Mouse (Mus musculus): Measurements from ENCODE around the gene Scaf1. TPM values are rescaled to one million over a fixed set of nuclear protein-coding genes. Genes with fewer than 3 reads are reported as not detected.

Gene Scaf1
- polyA plus RNA-seq, 1 experiment from 2014 or later = 34.8 TPM

DNA sequence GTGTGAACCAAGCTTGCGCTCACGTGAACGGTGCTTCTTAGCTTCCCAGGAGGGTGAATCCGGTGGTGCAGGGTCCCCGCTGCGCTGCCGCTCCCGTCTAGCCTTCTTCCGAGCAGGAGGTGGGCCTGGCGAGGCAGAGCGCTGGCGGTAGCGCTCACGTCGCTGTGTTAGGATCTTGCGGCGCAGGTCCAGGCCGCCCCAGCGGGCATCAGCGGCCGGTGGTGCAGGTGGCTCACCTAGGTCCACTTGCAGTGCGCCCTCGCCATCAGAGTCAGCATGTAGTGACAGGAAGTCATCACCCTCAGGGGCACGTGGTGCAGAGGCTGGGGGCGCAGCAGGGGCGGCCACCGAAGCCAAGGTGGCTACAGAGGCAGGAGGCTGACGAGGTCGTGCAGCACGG is 8.3 kb downstream of the Scaf1 start:
- 0 out of 2 replicates have a peak, but pooled peaks cover 4% of the 10 kb centered on the region for H3K4me1 ChIP-seq
- no peak overlapping the region for H3K4me3 ChIP-seq
- no peak overlapping the region for H3K4me2 ChIP-seq
- no peaks in the 10 kb centered on the region for H3K9me3 ChIP-seq
- peaks cover 98% of the 10 kb centered on the region for H3K36me3 ChIP-seq
- H3K27ac ChIP-seq = no peak overlapping the region
- no peak overlapping the region for H3K9ac ChIP-seq
- 94% methylated on average over 30 of the region's 30 CpGs for WGBS
- no peaks in the 10 kb centered on the region for H3K27me3 ChIP-seq
- no peak for ATAC-seq (ENCODE audit: insufficient number of reproducible peaks, low FRiP score, low TSS enrichment, low read depth)

DNA sequence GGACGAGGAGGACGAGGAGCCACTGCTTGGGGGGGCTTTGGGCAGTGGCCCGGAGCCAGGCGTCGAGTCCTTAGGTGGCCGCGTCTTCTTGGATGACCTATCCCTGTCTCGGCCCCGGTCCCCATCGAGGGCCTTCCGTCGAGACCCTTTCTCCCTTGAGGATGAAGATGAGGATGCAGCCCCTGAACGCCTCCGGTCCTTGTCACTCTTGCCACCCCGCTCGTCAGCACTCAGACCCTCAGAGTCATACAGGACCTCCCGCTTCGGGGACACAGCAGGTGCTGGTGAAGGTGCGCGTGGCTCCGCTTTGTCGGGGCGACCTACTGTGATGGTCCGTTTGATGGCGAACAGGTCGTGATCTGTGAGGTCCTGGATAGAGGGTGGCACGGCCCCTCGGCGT is 9.0 kb downstream of the Scaf1 start:
- 96% methylated on average over 29 of the region's 29 CpGs for WGBS
- Histone ChIP-seq H3K9me3 (no peaks in the 10 kb centered on the region), H3K9ac (no peak overlapping the region), H3K4me2 (no peak overlapping the region), H3K27ac (no peak overlapping the region), H3K4me1 (0 out of 2 replicates have a peak, but pooled peaks cover 4% of the 10 kb centered on the region), H3K36me3 (peaks cover 98% of the 10 kb centered on the region), H3K4me3 (no peak overlapping the region), H3K27me3 (no peaks in the 10 kb centered on the region)
- ATAC-seq (ENCODE audit: insufficient number of reproducible peaks, low FRiP score, low TSS enrichment, low read depth) = no peak

DNA sequence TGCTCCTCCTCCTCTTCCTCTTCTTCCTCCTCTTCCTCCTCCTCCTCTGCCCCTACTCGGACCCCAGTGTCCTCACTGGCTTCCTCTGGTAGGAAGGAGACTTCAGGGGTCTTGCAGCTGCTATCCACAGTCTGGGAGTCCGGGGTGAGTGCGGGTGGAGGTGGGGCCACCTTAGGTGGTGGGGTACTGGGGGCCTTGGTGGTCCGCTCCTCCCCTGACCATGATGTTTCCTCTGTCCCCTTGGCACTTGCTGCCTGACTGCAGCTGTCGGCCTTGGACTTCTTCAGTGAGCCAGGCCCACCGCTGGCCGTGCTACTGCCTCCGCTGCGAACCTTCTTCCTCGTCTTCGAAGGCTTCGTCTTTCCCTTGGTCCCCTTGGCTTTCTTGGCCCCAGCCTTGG is 9.7 kb downstream of the Scaf1 start:
- Histone ChIP-seq H3K4me1 (0 out of 2 replicates have a peak, but pooled peaks cover 4% of the 10 kb centered on the region), H3K4me2 (no peak overlapping the region), H3K27me3 (no peaks in the 10 kb centered on the region), H3K4me3 (no peak overlapping the region), H3K36me3 (peaks cover 98% of the 10 kb centered on the region), H3K9me3 (no peaks in the 10 kb centered on the region), H3K27ac (no peak overlapping the region), H3K9ac (0 out of 2 replicates have a peak overlapping the region, but pooled peaks have one; percentile 10)
- 93% methylated on average over 12 of the region's 12 CpGs for WGBS
- no peak for ATAC-seq (ENCODE audit: insufficient number of reproducible peaks, low FRiP score, low TSS enrichment, low read depth)

DNA sequence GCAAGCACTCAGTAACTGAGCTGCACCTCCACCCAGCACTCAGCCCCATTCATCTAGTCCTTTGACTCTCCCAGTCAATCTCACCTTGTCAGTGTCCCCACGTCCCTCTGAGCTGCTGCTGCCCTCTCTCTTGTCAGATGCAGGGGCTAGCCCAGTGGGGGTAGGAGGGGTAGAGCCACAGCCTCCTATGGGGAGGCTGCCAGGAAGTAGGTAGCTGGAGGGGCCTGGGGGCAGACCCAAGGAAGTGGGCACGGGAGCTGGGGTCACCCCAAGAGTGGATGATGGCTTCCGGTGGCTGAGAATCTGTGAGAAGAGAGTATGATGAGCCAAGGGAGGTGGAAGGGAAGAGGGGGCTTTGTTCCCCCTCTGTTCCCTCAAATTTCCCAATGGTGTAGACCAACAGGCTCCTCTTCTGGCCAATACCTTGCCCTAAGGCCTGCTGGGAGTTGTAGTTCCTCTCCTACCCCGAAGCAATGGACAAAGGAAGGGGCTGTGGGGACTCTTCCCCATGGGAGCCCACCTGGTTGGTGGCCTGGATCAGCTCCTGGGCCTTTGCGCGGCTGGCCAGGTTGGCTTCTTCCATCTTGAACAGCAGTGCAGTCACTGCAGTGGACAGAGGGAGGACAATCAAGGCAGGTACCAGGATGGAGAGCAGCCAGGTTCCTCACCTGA is 10.7 kb downstream of the Scaf1 start:
- ATAC-seq (ENCODE audit: insufficient number of reproducible peaks, low FRiP score, low TSS enrichment, low read depth) = no peak
- H3K27ac ChIP-seq = no peak overlapping the region

DNA sequence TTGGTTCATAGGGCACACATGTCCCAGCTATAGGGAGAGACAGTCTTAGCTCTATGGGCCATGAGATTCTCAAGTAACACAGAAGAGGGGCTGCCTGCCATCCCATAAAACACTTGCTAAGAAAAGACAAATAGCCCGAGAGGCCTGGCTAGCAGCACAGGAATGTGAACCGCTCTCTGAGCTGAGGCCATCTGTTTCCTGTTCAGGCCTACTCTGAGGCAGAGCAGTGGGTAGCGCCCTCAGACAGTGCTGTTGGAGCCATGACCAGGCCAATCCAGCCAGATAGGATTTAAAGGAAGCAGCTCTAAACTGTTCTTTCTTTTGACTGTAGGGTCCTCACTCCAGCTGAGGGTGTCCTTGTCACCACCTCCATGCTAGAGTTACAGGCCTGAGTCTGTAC is 11.6 kb downstream of the Scaf1 start:
- Histone ChIP-seq H3K4me1 (peaks cover 16% of the 10 kb centered on the region), H3K27me3 (no peaks in the 10 kb centered on the region), H3K27ac (0 out of 2 replicates have a peak overlapping the region, but pooled peaks have one; percentile 29), H3K4me3 (no peak overlapping the region), H3K9ac (no peak overlapping the region), H3K9me3 (no peaks in the 10 kb centered on the region), H3K4me2 (no peak overlapping the region), H3K36me3 (peaks cover 98% of the 10 kb centered on the region)
- no peak for ATAC-seq (ENCODE audit: insufficient number of reproducible peaks, low FRiP score, low TSS enrichment, low read depth)
- WGBS = 31% methylated on average over 3 of the region's 3 CpGs

More for the DNA sequence above, 10.7 kb downstream of the Scaf1 start:
- Histone ChIP-seq H3K4me3 (no peak overlapping the region), H3K9me3 (no peaks in the 10 kb centered on the region), H3K4me1 (peaks cover 8% of the 10 kb centered on the region; the same call in 1 of the 2 replicates), H3K27me3 (no peaks in the 10 kb centered on the region), H3K4me2 (no peak overlapping the region), H3K9ac (no peak overlapping the region), H3K36me3 (peaks cover 98% of the 10 kb centered on the region)
- WGBS = 86% methylated on average over 6 of the region's 6 CpGs

DNA sequence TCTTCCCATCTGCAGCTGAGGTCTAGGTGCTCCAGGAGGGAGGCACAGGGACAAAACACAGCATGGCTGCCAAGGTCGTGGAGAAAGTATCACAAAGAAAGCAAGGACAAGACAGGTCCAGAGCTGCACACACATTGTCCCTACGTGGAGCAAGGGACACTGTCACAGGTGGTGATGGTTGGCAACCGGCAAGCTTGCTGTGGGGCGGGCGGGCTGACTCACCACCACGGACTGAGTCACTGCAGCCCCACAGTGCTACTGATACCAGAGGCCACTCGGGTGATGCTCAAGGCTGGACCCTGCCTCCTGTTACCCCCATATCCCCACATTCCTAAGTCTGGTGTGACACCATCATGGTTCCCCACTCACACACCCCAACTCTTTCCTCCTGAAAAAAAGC is 13.7 kb downstream of the Scaf1 start:
- Histone ChIP-seq H3K36me3 (peaks cover 78% of the 10 kb centered on the region), H3K9me3 (no peaks in the 10 kb centered on the region), H3K4me1 (peaks cover 25% of the 10 kb centered on the region), H3K9ac (no peak overlapping the region), H3K27ac (no peak overlapping the region), H3K27me3 (no peaks in the 10 kb centered on the region), H3K4me3 (no peak overlapping the region), H3K4me2 (no peak overlapping the region)
- ATAC-seq (ENCODE audit: insufficient number of reproducible peaks, low FRiP score, low TSS enrichment, low read depth) = no peak
- WGBS = 81% methylated on average over 7 of the region's 7 CpGs

DNA sequence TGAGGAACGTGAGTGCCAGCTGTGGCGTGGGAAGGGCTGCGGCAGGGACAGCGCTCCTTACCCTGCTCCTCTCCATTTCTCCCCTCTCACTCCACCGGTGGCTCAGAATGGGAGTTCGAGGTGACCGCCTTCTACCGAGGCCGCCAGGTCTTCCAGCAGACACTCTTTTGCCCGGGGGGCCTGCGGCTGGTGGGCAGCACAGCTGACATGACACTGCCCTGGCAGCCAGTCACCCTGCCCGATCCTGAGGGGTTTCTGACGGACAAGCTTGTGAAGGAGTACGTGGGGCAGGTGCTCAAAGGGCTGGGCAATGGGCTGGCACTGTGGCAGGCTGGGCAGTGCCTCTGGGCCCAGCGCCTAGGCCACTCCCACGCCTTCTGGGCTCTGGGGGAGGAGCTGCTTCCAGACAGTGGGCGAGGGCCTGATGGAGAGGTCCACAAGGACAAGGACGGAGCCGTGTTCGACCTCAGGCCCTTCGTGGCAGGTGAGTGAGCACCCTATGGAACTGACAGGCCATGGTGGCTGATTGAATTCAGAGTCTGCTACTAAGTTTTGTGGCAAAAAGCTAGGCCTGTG is 15.5 kb downstream of the Scaf1 start:
- Histone ChIP-seq H3K27ac (peak overlapping the region; percentile 14; the same call in 1 of the 2 replicates), H3K9me3 (no peaks in the 10 kb centered on the region), H3K4me2 (no peak overlapping the region), H3K4me1 (peaks cover 37% of the 10 kb centered on the region), H3K4me3 (no peak overlapping the region), H3K27me3 (no peaks in the 10 kb centered on the region), H3K36me3 (peaks cover 63% of the 10 kb centered on the region), H3K9ac (no peak overlapping the region)
- 80% methylated on average over 21 of the region's 21 CpGs for WGBS
- no peak for ATAC-seq (ENCODE audit: insufficient number of reproducible peaks, low FRiP score, low TSS enrichment, low read depth)

DNA sequence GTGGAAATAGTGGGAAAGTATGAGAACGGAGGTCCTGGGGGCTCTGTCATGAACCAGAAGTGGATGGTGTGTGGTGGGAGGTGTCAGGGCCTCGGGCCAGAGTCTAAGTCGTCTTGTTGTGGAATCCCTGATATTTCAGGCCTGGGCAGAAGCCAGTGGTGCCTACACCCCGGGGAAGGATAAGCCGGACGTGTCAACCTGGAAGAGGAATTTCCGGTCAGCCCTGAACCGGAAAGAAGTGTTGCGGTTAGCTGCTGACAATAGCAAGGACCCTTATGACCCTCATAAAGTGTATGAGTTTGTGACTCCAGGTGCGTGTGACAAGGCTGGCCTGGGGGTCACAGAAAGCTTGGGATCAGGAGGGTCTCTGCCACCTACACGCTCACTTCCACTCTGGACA is 16.4 kb downstream of the Scaf1 start:
- 69% methylated on average over 11 of the region's 11 CpGs for WGBS
- no peak overlapping the region for H3K4me3 ChIP-seq
- no peak for ATAC-seq (ENCODE audit: insufficient number of reproducible peaks, low FRiP score, low TSS enrichment, low read depth)
- no peaks in the 10 kb centered on the region for H3K9me3 ChIP-seq
- no peak overlapping the region for H3K27ac ChIP-seq
- peaks cover 63% of the 10 kb centered on the region for H3K36me3 ChIP-seq
- no peak overlapping the region for H3K9ac ChIP-seq
- H3K4me2 ChIP-seq = no peak overlapping the region
- H3K27me3 ChIP-seq = no peaks in the 10 kb centered on the region
- peaks cover 33% of the 10 kb centered on the region for H3K4me1 ChIP-seq

DNA sequence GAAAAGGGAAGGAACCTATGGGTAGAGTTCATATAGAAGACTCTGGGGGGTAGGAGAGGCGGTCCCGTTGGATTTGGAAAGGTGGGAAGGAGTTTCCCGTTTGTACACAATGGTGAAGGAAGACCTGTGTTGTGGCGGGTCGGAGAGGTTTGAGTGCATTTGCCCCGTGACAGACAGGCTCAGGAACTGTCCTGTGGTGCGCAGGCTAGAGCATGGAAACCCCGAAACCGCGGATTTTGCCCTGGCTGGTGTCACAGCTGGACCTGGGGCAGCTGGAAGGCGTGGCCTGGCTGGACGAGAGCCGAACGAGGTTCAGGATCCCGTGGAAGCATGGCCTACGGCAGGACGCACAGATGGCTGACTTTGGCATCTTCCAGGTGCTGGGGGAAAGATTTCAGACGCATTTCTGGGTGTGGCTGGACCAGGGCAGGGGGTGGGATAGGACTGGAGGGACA is 17.6 kb downstream of the Scaf1 start, which contains the start of gene Bcl2l12:
Gene Bcl2l12, minus strand, starts transcription at position 212 of the 455 bp plus-strand sequence.
- Histone ChIP-seq H3K27ac (peak within 1 kb of the TSS; percentile 92), H3K4me2 (peak within 1 kb of the TSS; percentile 86), H3K9ac (peak within 1 kb of the TSS; percentile 62), H3K4me3 (peak within 1 kb of the TSS; percentile 62), H3K36me3 (peaks cover 65% of the 10 kb centered on the region), H3K4me1 (peaks cover 33% of the 10 kb centered on the region), H3K27me3 (no peaks in the 10 kb centered on the region), H3K9me3 (no peaks in the 10 kb centered on the region)
- 1% methylated on average over 18 of the region's 18 CpGs for WGBS
- no peak for ATAC-seq (ENCODE audit: insufficient number of reproducible peaks, low FRiP score, low TSS enrichment, low read depth)

DNA sequence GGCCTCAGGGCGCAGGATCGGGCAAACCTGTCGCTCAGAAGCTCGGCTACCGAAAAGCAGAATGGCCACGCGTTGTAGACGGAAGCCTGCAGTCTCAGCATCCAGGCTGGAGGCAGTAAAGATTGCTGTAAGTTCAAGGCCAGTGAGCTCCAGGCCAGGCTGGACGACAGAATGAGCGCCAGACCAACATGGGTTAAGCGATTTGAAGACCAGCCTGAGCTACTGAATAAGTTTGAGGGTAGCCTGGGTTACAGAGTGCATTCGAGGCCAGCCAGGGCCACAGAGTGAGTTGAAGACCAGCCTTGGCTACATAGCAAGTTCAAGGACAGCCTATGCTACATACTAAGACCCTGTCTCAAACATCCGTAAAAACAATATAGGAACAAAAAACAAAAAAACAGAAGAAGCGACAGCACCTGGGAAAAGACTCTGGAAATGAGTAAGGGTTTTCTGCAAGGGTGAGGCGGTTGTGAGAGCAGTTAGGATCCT is 18.2 kb downstream of the Scaf1 start:
- H3K4me1 ChIP-seq = peaks cover 33% of the 10 kb centered on the region
- peak overlapping the region; percentile 92 for H3K27ac ChIP-seq
- H3K9ac ChIP-seq = peak overlapping the region; percentile 62
- ATAC-seq (ENCODE audit: insufficient number of reproducible peaks, low FRiP score, low TSS enrichment, low read depth) = no peak
- H3K4me2 ChIP-seq = peak overlapping the region; percentile 86
- peaks cover 65% of the 10 kb centered on the region for H3K36me3 ChIP-seq
- H3K27me3 ChIP-seq = no peaks in the 10 kb centered on the region
- H3K4me3 ChIP-seq = peak overlapping the region; percentile 62
- WGBS = 2% methylated on average over 15 of the region's 15 CpGs
- no peaks in the 10 kb centered on the region for H3K9me3 ChIP-seq

DNA sequence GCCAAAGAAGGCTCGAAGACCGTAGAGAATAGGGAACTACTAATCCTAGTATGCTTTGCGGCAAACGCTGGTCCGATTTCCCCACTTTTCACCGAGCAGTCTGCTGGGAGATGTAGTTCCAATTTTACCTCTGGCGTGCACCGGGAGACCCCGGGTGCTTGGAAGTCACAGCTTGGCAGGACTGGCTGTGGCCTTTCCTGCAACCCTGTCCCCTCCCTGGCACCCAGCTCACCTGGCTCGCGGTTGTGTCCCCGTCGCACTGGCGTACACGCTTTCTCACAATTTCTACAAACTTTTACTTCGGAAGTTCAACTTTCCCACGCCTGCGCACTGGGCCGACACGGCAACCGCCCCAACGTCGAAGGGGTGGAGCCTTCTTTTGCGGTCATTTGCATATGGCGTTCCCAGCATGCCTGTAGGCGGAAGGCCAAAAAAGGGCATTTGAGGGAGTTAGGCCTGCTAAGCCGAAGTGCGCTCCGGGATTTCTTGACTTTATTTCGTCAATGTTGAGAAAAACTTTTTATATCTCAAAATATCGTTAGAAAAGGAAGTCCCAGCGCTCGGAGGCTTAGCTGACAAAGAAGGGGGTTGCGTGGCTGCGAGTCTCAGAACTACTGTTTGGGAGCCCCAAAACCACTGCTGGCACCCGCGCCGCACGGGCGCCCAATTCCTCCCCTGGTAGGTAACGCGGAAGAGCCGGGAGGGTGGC is 18.8 kb downstream of the Scaf1 start, which contains the start of gene Irf3:
Gene Irf3, plus strand, starts transcription at position 418 of the 709 bp plus-strand sequence.
- H3K4me3 ChIP-seq = peak within 1 kb of the TSS; percentile 62
- H3K4me1 ChIP-seq = peaks cover 33% of the 10 kb centered on the region
- peak within 1 kb of the TSS; percentile 86 for H3K4me2 ChIP-seq
- no peaks in the 10 kb centered on the region for H3K9me3 ChIP-seq
- peaks cover 65% of the 10 kb centered on the region for H3K36me3 ChIP-seq
- H3K27me3 ChIP-seq = no peaks in the 10 kb centered on the region
- peak within 1 kb of the TSS; percentile 92 for H3K27ac ChIP-seq
- peak; percentile 90 for ATAC-seq (ENCODE audit: insufficient number of reproducible peaks, low FRiP score, low TSS enrichment, low read depth)
- peak within 1 kb of the TSS; percentile 62 for H3K9ac ChIP-seq
- under 1% methylated on average over 43 of the region's 43 CpGs for WGBS

All from limb, embryonic 15.5 days (tissue).